Mouse (Mus musculus) forebrain, postnatal 0 days (tissue): ENCODE results near the gene Prrg2. TPM values are rescaled to one million over a fixed set of nuclear protein-coding genes. Genes with fewer than 3 reads are reported as not detected.

Source experiments
- ATAC-seq: fragments of 200-750 bp; cut with Nextera tagmentation; 2 replicates; pipeline ENCODE4 v1.8.0; 2017; ENCODE audit warnings: mild to moderate bottlenecking, moderate library complexity
- DNase-seq: peaks from one replicate; pipeline ENCODE4 v3.0.0-alpha.2; 2015
- H3K27ac ChIP-seq: fragments of 300-500 bp; sonication (generic); 2 replicates; pipeline ENCODE4 v1.5.1; 2014; ENCODE audit warnings: low read depth, mild to moderate bottlenecking, antibody characterized with exemption, low read length, moderate library complexity, mixed read lengths
- H3K27me3 ChIP-seq: fragments of 300-500 bp; sonication (generic); 2 replicates; pipeline ENCODE4 v1.6.1; 2014; ENCODE audit warnings: mild to moderate bottlenecking, low read length, mixed read lengths; ENCODE audit not compliant: insufficient read depth
- H3K36me3 ChIP-seq: fragments of 300-500 bp; sonication (generic); 2 replicates; pipeline ENCODE4 v1.6.1; 2014; ENCODE audit warnings: mild to moderate bottlenecking, moderate library complexity; ENCODE audit not compliant: insufficient read depth
- H3K4me1 ChIP-seq: fragments of 300-500 bp; sonication (generic); 2 replicates; pipeline ENCODE4 v1.6.1; 2014; ENCODE audit warnings: antibody characterized with exemption; ENCODE audit not compliant: insufficient read depth
- H3K4me2 ChIP-seq: fragments of 300-500 bp; sonication (generic); 2 replicates; pipeline ENCODE4 v1.6.1; 2014; ENCODE audit warnings: low read depth, mild to moderate bottlenecking, moderate library complexity
- H3K4me3 ChIP-seq: fragments of 300-500 bp; sonication (generic); 2 replicates; pipeline ENCODE4 v1.5.1; 2014; ENCODE audit warnings: low read depth, low read length, mixed read lengths
- H3K9ac ChIP-seq: fragments of 300-500 bp; sonication (generic); 2 replicates; pipeline ENCODE4 v1.6.1; 2014; ENCODE audit warnings: mild to moderate bottlenecking
- H3K9me3 ChIP-seq: fragments of 300-500 bp; sonication (generic); 2 replicates; pipeline ENCODE4 v1.6.1; 2016; ENCODE audit warnings: low read length
- CTCF ChIP-seq: sonication (generic); IDR thresholded peaks from 2 replicates; pipeline ENCODE4 v1.5.1; 2016; ENCODE audit warnings: antibody characterized with exemption, control low read depth, low read depth
- WGBS: fragments of 180-500 bp; shearing (Covaris S2); extraction: QIAGEN DNeasy Blood & Tissue Kit; methylation state at CpG from one replicate; pipeline ENCODE4 v1.1.7; 2014; 5-methylcytosine and 5-hydroxymethylcytosine counted together
- polyA plus RNA-seq: library from polyadenylated mRNA; unstranded; fragments of >200 nt; fragmentation: Nextera tagmentation; extraction: Ambion mirVana; gene quantifications from 2 replicates; pipeline ENCODE4 v1.2.1, GENCODE M21; 2015
- total RNA-seq: library from RNA; depleted of rRNA; stranded (reverse); fragments of >200 nt; gene quantifications from 2 replicates; pipeline ENCODE4 v1.2.3, GENCODE M21; 2014

Gene Prrg2
- total and polyA plus RNA-seq, 2 experiments from 2014 or later: 15.1 to 15.9 TPM

- peak overlapping the region; percentile 31 for H3K9ac ChIP-seq
- no peaks in the 10 kb centered on the region for H3K9me3 ChIP-seq
- WGBS: 3% methylated on average over 4 of the region's 4 CpGs
- ATAC-seq (no peak), DNase-seq (no peak)
- peak overlapping the region; percentile 62 for H3K27ac ChIP-seq
- peak overlapping the region; percentile 69 for H3K4me3 ChIP-seq
- TF ChIP-seq CTCF: no peak
- peaks cover 22% of the 10 kb centered on the region for H3K36me3 ChIP-seq
- H3K4me2 ChIP-seq: peak overlapping the region; percentile 89
- peaks cover 17% of the 10 kb centered on the region for H3K4me1 ChIP-seq
- H3K27me3 ChIP-seq: no peaks in the 10 kb centered on the region
These were observed 45.7 kb downstream of the Prrg2 start for GRCm38 (mm10) chr7:45016761-45017160.

GRCm38 (mm10) chr7:45015957-45016612 is 46.4 kb downstream of the Prrg2 start, which contains the start of gene Scaf1:
Gene Scaf1, minus strand, starts transcription at chr7:45016363.
- Histone ChIP-seq H3K36me3 (peaks cover 28% of the 10 kb centered on the region), H3K9me3 (no peaks in the 10 kb centered on the region), H3K4me3 (peak within 1 kb of the TSS; percentile 69), H3K4me2 (peak within 1 kb of the TSS; percentile 89), H3K4me1 (peaks cover 17% of the 10 kb centered on the region), H3K27me3 (no peaks in the 10 kb centered on the region), H3K9ac (peak within 1 kb of the TSS; percentile 93), H3K27ac (peak within 1 kb of the TSS; percentile 78)
- DNase-seq (peak; percentile 99), ATAC-seq (peak; percentile 96)
- no peak for TF ChIP-seq CTCF
- WGBS: 1% methylated on average over 68 of the region's 69 CpGs

- Histone ChIP-seq H3K9me3 (no peaks in the 10 kb centered on the region), H3K27ac (peak overlapping the region; percentile 78), H3K4me1 (peaks cover 17% of the 10 kb centered on the region), H3K4me3 (peak overlapping the region; percentile 69), H3K36me3 (peaks cover 29% of the 10 kb centered on the region), H3K4me2 (peak overlapping the region; percentile 71), H3K27me3 (no peaks in the 10 kb centered on the region), H3K9ac (peak overlapping the region; percentile 93)
- no peak for ATAC-seq
- 3% methylated on average over 20 of the region's 20 CpGs for WGBS
- no peak for TF ChIP-seq CTCF
- no peak for DNase-seq
These were observed 47.0 kb downstream of the Prrg2 start for GRCm38 (mm10) chr7:45015344-45015956.

- peaks cover 17% of the 10 kb centered on the region for H3K4me1 ChIP-seq
- no peak overlapping the region for H3K9ac ChIP-seq
- no peaks in the 10 kb centered on the region for H3K27me3 ChIP-seq
- DNase-seq (no peak), ATAC-seq (no peak)
- no peak overlapping the region for H3K4me2 ChIP-seq
- H3K36me3 ChIP-seq: peaks cover 42% of the 10 kb centered on the region
- no peak for TF ChIP-seq CTCF
- H3K27ac ChIP-seq: no peak overlapping the region
- no peak overlapping the region for H3K4me3 ChIP-seq
- no peaks in the 10 kb centered on the region for H3K9me3 ChIP-seq
- WGBS: 95% methylated on average over 3 of the region's 3 CpGs
These were observed 48.4 kb downstream of the Prrg2 start for GRCm38 (mm10) chr7:45014096-45014451.

- H3K27me3 ChIP-seq: no peaks in the 10 kb centered on the region
- peaks cover 17% of the 10 kb centered on the region for H3K4me1 ChIP-seq
- H3K4me3 ChIP-seq: no peak overlapping the region
- H3K9me3 ChIP-seq: no peaks in the 10 kb centered on the region
- no peak overlapping the region for H3K27ac ChIP-seq
- no peak for ATAC-seq
- no peak for TF ChIP-seq CTCF
- no peak overlapping the region for H3K9ac ChIP-seq
- peaks cover 48% of the 10 kb centered on the region for H3K36me3 ChIP-seq
- 96% methylated on average over 16 of the region's 16 CpGs for WGBS
- no peak overlapping the region for H3K4me2 ChIP-seq
- DNase-seq: no peak
These were observed 48.9 kb downstream of the Prrg2 start for GRCm38 (mm10) chr7:45013366-45014095.

GRCm38 (mm10) chr7:45012824-45013223 is 49.7 kb downstream of the Prrg2 start:
- Histone ChIP-seq H3K9me3 (no peaks in the 10 kb centered on the region), H3K27me3 (no peaks in the 10 kb centered on the region), H3K27ac (no peak overlapping the region), H3K4me2 (no peak overlapping the region), H3K36me3 (peaks cover 55% of the 10 kb centered on the region), H3K4me1 (peaks cover 17% of the 10 kb centered on the region), H3K9ac (no peak overlapping the region), H3K4me3 (no peak overlapping the region)
- TF ChIP-seq CTCF: no peak
- DNase-seq (no peak), ATAC-seq (no peak)
- WGBS: 85% methylated on average over 4 of the region's 4 CpGs

GRCm38 (mm10) chr7:45012011-45012410 is 50.5 kb downstream of the Prrg2 start:
- no peak overlapping the region for H3K4me2 ChIP-seq
- no peak overlapping the region for H3K27ac ChIP-seq
- no peak overlapping the region for H3K4me3 ChIP-seq
- 95% methylated on average over 6 of the region's 6 CpGs for WGBS
- H3K9ac ChIP-seq: no peak overlapping the region
- H3K9me3 ChIP-seq: no peaks in the 10 kb centered on the region
- ATAC-seq (no peak), DNase-seq (no peak)
- H3K4me1 ChIP-seq: peaks cover 15% of the 10 kb centered on the region
- H3K36me3 ChIP-seq: peaks cover 63% of the 10 kb centered on the region
- no peak for TF ChIP-seq CTCF
- H3K27me3 ChIP-seq: no peaks in the 10 kb centered on the region
